Mouse (Mus musculus): Measurements from ENCODE around the gene Nsun7. TPM values are rescaled to one million over a fixed set of nuclear protein-coding genes. Genes with fewer than 3 reads are reported as not detected.

The Nsun7 gene
- total RNA-seq, 2 experiments from 2014 or later = 6.0 to 7.9 TPM

- DNase-seq (ENCODE audit: low spot score in 2 of 2) = no peak
These were observed 20.0 kb downstream of the Nsun7 start for GRCm38 (mm10) chr5:66279650-66280049.

GRCm38 (mm10) chr5:66280742-66281141 lies 21.0 kb downstream of the Nsun7 start:
- DNase-seq (ENCODE audit: low spot score in 2 of 2) = no peak

- no peak for DNase-seq (ENCODE audit: low spot score in 2 of 2)
These were observed 34.5 kb downstream of the Nsun7 start for GRCm38 (mm10) chr5:66294106-66294625.

- no peak for DNase-seq (ENCODE audit: low spot score in 2 of 2)
These were observed 35.3 kb downstream of the Nsun7 start for GRCm38 (mm10) chr5:66294952-66295351.

- DNase-seq (ENCODE audit: low spot score in 2 of 2) = no peak
These were observed 36.4 kb downstream of the Nsun7 start for GRCm38 (mm10) chr5:66296116-66296515.

- DNase-seq (ENCODE audit: low spot score in 2 of 2) = no peak
These were observed 39.2 kb downstream of the Nsun7 start for GRCm38 (mm10) chr5:66298856-66299255.

GRCm38 (mm10) chr5:66300576-66300975 lies 40.9 kb downstream of the Nsun7 start:
- DNase-seq (ENCODE audit: low spot score in 2 of 2) = no peak

GRCm38 (mm10) chr5:66302085-66302815 lies 42.6 kb downstream of the Nsun7 start:
- no peak for DNase-seq (ENCODE audit: low spot score in 2 of 2)

- no peak for DNase-seq (ENCODE audit: low spot score in 2 of 2)
These were observed 43.2 kb downstream of the Nsun7 start for GRCm38 (mm10) chr5:66302873-66303272.

GRCm38 (mm10) chr5:66304300-66305067 lies 44.8 kb downstream of the Nsun7 start:
- DNase-seq (ENCODE audit: low spot score in 2 of 2) = no peak

GRCm38 (mm10) chr5:66305511-66305910 lies 45.8 kb downstream of the Nsun7 start:
- DNase-seq (ENCODE audit: low spot score in 2 of 2) = no peak

- no peak for DNase-seq (ENCODE audit: low spot score in 2 of 2)
These were observed 50.6 kb downstream of the Nsun7 start for GRCm38 (mm10) chr5:66310328-66310727.

- peak in 1 of 2 experiments; percentile 7 for DNase-seq (ENCODE audit: low spot score in 2 of 2)
These were observed 51.1 kb downstream of the Nsun7 start for GRCm38 (mm10) chr5:66310806-66311205.

- peak in 1 of 2 experiments; percentile 41 for DNase-seq (ENCODE audit: low spot score in 2 of 2)
These were observed 56.1 kb downstream of the Nsun7 start for GRCm38 (mm10) chr5:66315791-66316190.

- peak in 1 of 2 experiments; percentile 65 for DNase-seq (ENCODE audit: low spot score in 2 of 2)
These were observed 59.6 kb downstream of the Nsun7 start for GRCm38 (mm10) chr5:66319341-66319740.

GRCm38 (mm10) chr5:66319827-66320404 lies 60.2 kb downstream of the Nsun7 start:
- no peak for DNase-seq (ENCODE audit: low spot score in 2 of 2)

GRCm38 (mm10) chr5:66323131-66323530 lies 63.4 kb downstream of the Nsun7 start:
- no peak for DNase-seq (ENCODE audit: low spot score in 2 of 2)

GRCm38 (mm10) chr5:66323603-66324002 lies 63.9 kb downstream of the Nsun7 start:
- peak in 1 of 2 experiments; percentile 43 for DNase-seq (ENCODE audit: low spot score in 2 of 2)

- DNase-seq (ENCODE audit: low spot score in 2 of 2) = no peak
These were observed 66.7 kb downstream of the Nsun7 start for GRCm38 (mm10) chr5:66326395-66326794.

- DNase-seq (ENCODE audit: low spot score in 2 of 2) = no peak
These were observed 68.4 kb downstream of the Nsun7 start for GRCm38 (mm10) chr5:66327949-66328726.

- DNase-seq (ENCODE audit: low spot score in 2 of 2) = no peak
These were observed 69.1 kb downstream of the Nsun7 start for GRCm38 (mm10) chr5:66328766-66329165.
